Mouse (Mus musculus): ENCODE measurements around the gene Copz1.

The Copz1 gene

DNA sequence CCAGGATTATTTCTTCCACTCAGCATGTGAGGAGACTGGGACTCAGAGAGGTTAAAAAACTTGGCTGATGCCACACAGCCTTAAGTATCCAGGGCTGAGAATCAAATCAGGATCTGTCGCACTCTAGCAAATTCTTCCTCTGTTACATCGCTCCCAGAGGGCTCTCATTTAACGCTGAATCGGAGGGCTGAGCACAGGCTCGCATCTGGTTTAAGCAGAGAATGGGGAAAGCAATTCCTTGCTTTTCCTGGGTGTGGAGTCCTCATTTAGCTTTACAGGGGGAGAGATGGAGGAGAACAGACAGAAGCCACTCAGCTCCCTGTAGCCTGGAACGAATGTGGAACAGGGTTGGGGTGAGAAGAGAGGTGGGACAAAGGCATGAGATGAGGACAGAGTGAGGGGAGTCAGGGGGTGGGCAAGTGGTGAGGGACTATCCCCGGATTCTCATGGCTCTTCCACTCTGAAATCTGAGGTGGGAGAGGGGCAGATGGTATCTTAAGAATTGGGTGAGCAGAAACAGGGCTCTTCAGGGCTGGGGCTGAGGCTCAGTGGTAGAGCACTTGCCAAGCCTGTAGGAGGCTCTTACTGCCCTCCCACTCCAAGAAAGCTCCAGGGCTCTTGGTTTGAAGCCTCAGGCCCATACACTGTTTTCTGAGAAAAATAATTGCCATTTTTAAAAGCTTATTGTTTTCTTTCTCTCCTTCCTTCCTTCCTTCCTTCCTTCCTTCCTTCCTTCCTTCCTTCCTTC lies 63.1 kb downstream of the Copz1 start:
- in situ Hi-C loops (cut with MboI, MseI), result no loop called here

DNA sequence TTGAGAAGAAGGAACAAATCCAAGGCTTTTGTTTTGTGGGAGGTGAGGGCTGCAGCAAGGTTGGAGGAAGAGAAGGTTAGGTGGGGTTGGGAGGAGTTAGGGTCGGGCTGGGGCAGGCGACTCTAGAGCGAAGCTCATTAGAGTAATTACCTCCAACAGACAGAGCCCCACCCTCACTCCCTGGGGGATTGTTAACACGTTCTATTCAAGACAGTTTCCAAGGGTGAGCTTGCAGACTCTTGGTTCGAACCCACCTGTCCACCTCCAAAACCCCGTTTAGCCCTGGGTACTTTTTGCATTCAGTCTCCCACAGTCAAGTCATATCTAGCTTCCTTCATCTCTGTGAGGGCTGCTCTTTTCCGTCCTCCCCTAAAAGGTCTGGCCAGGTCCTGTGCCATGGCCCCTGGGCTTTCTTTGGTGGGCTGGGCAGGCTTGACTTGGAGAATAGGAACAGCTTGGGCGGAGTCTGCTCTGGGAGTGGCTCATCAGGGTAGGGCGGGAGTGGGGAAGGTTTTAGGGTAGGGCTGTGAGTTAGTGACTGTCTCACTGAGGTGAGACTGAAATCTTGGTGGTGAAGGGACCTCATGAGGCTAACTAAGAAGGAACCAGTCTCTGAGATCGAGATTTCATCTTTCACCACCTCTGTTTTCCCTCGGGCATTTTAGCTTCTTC lies 64.6 kb downstream of the Copz1 start:
- in situ Hi-C loops (cut with MboI, MseI), result no loop called here

DNA sequence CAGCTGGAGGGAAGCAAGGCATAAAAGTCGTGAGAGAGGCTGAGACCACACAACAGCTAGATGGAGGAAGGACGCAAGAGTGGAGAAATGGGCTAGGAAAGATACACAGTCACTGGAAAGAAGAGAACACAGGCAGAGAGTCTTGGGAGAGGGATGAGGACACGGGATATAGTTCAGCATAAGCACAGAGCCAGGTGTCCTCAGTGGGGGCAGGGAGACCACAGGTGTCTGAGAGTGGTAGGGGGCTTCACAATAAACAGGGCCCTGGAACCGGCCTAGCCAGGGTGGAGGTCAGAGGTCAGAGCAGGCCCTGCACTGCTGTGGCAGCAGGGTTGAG lies 66.3 kb downstream of the Copz1 start:
- in situ Hi-C loops (cut with MboI, MseI), result no loop called here

DNA sequence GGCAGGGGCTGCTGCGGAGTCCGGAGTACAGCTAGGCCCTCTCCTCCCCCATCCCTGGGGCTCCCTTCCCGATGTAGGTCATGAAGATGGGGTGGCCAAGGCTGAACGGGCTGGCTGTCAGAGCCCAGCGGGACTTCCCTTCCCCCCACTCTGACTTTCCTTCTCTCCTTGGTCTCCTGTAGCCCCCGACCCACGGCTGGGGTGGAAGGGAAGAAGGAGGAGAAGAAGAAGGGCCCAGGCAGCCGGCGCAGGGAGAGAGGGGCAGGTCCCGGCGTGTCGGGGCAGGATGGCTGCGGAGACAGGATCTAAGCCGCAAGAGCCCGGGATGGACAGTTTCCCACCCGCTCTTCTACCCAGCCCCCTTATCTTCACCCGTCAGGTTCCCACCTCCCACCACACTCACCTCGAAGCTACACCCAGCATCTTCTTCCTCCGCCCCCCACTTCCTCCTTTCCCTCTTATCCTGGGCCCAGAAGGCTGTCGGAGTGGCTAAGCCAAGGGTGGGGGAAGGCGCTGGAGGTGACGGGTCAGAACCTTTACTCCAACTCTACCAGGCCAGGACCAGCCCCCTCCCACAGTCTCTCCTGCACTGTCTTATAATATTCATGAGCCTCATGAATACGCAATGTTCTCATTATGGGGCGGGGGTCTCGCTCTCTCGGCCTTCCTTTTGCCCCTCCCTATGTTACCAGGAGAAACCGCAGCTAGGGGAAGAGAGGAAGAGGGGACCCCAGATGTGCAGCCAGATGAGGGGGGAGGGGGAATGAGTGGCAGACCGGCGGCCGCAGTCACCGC lies 66.8 kb downstream of the Copz1 start:
- in situ Hi-C loops (cut with MboI, MseI), result no loop called here

DNA sequence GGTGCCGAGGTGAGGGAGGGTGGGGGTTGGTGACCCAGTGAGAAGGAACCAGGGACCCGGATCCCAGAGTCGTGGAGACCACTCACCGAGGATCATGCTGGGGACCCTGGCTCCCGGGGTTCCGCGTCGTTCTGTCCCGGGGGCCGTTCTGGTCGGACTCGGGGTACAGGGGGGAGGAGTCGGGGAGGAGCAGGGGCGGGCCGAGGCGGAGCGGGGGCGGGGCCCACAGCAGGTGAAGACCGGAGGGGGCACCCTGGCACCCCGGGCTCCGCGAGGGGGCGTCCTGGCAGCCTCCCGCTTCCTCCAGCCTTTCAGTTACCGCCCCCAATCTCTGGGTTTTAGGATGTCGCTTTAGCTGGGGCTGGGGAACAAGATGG lies 67.4 kb downstream of the Copz1 start, which contains the start of gene Zfp385a:
Gene Zfp385a, minus strand, starts transcription at position 133 of the 377 bp plus-strand sequence.
- in situ Hi-C loops (cut with MboI, MseI), result no loop called here

DNA sequence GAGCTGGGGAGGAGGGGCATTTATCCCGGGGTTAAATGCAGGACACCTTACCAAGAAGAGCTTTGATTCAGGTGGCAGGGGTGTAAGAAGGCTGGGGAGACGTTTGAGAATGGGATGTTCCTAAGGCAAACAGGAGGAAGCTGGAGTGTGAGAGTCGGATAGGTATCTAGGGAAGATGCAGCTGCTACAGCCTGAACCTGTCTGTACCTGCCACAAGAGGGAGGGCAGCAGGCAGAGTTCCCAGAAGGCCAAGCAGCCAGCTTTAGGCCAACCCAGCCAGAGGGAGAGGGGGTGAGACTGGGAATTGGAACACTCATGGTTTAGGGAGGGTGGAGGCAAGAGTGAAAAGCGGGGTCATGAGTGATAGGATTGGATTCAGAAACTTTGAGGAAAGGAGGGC lies 68.3 kb downstream of the Copz1 start:
- in situ Hi-C loops (cut with MboI, MseI), result no loop called here

DNA sequence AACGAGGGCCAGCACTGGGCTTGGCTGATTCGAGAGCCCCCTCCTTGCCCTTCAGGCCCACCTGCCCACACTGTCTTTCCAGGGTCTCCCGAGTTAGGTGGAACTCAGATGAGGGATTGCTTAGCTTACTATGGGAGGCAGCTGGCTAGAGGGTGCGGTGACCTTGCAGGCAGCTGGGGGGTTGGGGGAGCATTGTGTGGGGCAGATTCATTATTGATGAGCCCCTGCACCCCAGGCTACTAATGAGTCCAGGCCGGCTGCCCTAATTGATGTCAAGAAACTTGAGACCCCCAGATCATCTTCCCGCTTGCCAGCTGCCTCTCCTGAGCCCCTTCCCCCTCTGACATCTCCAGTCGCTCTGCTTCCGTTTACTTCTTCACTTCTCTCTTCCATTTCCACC lies 69.0 kb downstream of the Copz1 start:
- in situ Hi-C loops (cut with MboI, MseI), result no loop called here

DNA sequence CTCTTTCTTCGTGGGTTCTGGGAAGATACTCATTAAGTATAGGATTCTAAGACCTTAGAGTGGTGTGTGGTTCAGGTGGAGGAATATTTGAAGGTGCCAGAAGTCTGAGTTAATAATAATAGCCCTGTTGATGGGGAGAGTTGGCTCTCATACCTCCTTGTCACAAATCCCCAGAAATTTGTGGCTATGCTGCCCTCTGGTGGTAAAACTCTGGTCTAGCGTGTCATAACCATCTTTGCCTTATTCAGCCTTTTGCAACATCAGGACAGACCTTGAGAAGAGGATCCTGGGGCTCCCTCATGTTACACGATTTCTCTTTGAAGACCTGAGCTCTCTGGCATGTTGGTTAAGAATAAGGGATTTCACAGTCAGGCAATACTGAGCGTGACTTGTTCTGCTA lies 69.9 kb downstream of the Copz1 start:
- in situ Hi-C loops (cut with MboI, MseI), result no loop called here

DNA sequence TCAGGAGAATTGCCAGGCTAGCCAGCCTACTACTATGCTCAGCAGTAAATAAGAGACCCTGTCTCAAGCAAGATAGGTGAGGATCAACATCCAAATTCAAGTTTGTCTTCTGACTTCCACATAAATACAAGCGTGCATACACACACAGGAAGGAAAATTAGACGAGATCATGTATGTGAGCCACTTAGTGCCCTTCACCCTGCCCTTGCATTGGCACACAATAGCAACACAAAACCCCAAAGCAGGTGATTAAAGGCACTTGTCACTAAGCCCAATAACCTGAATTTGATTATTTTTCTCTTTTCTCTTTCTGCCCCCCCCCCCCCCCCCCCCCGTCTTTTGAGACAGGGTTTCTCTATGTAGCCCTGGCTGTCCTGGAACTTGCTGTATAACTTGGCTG lies 70.5 kb downstream of the Copz1 start:
- in situ Hi-C loops (cut with MboI, MseI), result no loop called here

DNA sequence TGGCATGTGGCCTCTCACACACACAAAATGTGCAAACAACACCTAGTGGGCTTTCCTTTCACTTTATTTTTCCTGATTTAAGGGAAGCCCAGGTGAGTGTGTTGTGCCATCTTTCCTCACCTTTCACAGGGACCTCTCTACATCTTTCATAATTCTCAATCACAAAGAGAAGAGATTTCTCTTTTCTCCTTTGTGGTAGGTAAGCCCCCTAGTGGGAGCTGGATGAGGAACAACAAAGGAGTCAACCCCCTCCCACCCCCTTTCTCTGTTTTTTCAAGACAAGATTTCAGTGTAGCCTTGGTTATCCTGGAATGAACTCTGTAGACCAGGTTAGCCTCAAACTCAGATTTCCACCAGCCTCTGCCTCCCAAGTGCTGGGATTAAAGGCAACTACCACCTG lies 71.0 kb downstream of the Copz1 start:
- in situ Hi-C loops (cut with MboI, MseI), result no loop called here

DNA sequence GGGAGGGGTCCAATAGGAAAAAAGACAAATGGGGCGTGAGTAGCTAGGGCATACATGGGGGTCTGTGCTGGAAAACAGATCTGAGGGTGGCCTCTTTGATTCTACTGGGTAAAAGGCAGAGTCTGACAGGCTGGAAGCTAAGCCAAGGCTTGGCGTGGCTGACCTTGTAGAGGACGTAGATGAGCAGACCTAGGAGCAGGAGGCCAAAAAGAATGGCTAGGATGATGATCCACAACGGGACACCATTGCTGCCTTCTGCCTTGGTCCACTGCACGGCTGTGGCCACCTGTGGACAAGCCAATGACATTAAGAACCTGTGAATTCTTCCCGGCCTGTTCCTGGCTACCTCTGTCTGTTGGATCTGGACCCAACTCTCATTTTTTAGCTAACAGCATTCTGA lies 73.3 kb downstream of the Copz1 start:
- in situ Hi-C loops (cut with MboI, MseI), result no loop called here

DNA sequence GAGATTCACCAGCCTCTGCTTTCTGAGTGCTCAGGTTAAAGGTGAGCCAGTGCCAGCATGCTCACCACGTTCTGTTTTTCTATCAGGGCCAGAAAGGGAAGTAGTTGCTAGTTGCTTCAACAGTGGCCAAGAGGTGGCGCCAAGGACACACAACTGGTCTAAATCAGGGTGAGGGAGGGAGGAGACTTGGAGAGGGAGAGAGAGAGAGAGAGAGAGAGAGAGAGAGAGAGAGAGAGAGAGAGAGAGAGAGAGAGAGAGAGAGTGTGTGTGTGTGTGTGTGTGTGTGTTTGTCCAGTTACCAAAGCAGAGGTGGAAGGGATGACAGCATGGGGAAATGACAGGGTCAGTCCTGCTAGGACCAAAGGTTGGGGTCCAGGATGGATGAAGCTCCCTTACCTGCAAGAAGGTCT lies 74.8 kb downstream of the Copz1 start:
- in situ Hi-C loops (cut with MboI, MseI), result no loop called here

Data from regulatory T cell (primary cell).